Mouse (Mus musculus): ENCODE data around the gene Nfs1. TPM values are rescaled to one million over a fixed set of nuclear protein-coding genes. Genes with fewer than 3 reads are reported as not detected.
"Not testable (repeated sequence)": the region's sequence is repeated elsewhere in the genome, so short reads cannot be mapped to it uniquely, and the experiment has no call there.

Nfs1 gene
- total RNA-seq, 2 experiments from 2014 or later, result 25.4 to 26.6 TPM

DNA sequence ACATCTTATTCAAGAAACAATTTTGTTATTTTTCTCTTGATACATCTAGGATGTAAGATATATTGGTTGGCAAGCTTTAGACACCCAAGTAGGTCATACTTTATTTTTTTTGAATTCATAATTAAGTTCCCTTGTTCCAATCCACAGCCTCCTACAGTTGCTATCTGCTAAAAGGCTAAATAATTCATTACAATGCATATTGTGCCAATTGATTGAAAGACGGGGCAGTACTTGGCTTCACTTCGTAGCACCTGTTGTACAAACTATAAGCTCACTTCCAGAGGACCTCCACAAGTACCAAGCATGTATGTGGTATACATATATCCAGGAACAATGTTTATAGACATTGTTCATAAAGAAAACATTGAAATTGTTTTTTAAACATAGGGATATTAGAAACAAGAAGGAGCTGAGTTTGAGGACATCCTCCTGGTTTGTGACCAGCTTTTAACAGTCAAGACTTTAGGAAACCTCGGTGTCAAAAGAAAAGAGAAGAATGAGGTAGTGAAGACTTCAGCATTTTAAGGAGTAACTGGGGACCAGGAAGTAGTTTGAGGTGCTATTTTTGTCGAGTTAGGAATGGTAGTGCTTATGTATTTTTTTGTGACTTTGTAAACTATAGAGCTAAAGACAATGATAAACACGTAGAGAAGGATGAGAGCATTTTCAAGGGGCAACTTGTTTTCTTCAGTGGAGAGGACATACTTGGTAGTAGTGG is 2.4 kb upstream of the Nfs1 start:
- no peak for DNase-seq
- intact Hi-C loops (cut with DNase I), result no loop called here

DNA sequence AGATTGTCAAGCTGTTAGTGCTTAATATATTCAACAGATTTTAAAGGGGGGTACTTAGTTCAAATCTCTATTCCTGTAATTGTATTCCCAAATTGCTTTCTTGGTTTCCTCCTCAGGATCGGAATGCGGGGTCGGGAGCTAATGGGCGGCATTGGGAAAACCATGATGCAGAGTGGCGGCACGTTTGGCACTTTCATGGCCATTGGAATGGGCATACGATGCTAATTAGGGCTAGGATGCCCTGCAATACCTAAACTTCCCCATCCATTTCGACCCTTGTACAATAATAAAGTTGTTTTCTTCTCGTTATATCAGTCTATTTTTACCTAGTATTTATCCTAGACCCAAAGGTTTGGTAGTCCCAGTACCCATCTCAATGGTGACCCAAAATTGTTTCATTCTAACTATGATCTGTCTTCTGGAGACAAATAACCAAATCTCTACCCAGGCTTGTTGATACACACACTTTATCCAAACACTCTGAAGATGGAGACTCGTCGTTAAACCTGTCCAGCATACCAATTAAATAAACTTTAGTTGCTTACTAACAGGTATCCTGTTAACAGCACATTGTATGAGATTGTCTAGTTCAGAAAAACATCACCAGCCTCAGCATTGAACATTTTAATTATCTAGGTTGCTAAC is 1.6 kb upstream of the Nfs1 start:
- DNase-seq, result no peak
- intact Hi-C loops (cut with DNase I), result no loop called here

DNA sequence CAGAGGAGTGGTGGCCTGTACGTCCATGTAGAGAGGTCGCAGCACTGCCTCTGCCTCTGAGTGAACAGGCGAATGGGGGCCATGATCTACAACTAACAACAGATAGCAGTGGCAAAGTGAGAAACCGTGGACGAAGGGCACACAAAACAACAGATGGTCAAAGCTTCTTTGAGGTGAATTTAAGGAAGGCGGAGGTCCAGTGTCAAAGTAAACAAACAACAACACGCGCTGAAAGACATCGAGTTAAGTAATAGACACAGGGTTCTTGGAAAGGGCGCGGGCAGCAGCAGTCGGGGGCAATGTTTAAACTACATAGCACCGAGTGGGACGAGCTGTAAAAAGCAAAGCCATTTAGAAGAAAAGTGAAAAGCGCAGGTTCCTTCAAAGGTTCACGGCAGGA is 619 bp downstream of the Nfs1 start:
- intact Hi-C loops (cut with DNase I), result no loop called here
- no peak for DNase-seq

DNA sequence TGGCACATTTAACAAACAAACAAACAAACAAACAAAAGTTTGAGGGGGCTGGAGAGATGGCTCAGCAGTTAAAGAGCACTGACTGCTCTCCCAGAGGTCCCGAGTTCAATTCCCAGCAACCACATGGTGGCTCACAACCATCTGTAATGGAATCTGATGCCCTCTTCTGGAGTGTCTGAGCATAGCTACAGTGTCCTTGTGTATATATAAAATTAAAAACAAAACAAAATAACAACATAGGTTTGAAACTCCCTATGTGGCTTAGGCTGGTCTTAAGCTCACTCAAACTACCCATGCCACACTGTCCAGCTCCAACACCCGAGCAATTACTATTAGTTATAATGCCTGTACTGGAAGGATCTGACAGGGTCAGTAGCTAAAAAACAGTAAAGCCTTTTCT is 1.2 kb downstream of the Nfs1 start:
- DNase-seq, result no peak
- intact Hi-C loops (cut with DNase I), result no loop called here

DNA sequence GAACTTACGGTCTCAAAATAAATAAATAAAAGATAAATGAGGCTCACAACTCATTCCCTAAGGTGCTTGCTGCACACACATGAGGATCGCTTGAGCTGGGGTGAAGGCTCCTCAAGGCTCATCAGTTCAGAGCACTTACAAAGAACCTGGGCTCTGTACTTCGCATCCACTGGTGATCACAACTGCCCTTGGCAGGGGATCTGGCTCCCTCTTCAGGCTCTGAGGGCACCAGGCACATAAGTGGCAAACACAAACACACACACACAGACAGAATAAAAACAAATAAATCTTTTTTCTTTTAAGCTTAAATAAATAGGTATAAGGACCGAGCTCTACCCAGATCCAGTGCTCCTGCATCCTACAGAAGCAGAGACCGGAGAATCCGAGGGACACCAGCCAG is 8.3 kb downstream of the Nfs1 start:
- DNase-seq, result no peak
- intact Hi-C loops (cut with DNase I), result loop anchor here (10.0 kb wide), 1 partner anchor 171 kb away; no protein-coding TSS in a partner anchor

DNA sequence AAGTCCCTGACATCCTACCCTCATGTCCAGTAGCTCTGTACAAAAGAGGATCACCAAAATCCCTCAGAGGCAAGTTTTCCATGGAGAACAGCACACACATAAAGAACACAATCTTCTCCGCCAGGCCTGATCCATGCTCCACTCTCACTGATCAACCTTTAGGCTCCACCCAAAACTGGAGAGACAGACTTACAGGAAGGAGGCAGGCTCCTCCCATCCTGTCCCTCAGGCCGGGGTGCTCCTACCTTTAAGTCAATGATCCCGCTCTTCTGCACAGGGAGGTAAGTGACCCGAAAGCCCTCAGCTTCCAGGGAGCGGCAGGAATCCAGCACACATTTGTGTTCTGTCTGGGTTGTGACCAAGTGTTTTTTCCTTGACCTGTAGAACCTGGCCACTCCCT is 9.8 kb downstream of the Nfs1 start:
- intact Hi-C loops (cut with DNase I), result loop anchor here (10.0 kb wide), 1 partner anchor 169 kb away; no protein-coding TSS in a partner anchor
- no peak for DNase-seq

DNA sequence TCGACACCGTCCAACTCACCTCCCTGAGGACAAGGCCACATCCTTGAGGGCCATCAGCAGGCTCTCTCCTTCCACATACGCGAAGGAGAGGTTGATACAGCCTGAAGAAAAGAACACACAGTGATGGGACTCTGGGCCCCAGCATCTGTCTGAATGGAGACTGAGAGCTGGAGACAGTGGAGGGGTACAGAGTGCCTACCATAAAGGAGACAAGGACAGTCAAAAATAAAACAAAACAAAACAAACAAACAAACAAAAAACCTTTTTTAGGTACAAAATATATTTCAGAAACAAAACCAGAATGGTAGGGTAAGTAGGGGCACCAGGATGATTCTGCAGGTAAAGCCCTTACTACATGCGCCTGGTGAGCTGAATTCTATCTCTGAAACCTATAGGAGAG is 17.0 kb downstream of the Nfs1 start, which contains the start of gene Gm28036:
Gm28036 (minus strand) TSS at position 101 of the 400 bp plus-strand sequence.
- no peak for DNase-seq
- intact Hi-C loops (cut with DNase I), result no loop called here

DNA sequence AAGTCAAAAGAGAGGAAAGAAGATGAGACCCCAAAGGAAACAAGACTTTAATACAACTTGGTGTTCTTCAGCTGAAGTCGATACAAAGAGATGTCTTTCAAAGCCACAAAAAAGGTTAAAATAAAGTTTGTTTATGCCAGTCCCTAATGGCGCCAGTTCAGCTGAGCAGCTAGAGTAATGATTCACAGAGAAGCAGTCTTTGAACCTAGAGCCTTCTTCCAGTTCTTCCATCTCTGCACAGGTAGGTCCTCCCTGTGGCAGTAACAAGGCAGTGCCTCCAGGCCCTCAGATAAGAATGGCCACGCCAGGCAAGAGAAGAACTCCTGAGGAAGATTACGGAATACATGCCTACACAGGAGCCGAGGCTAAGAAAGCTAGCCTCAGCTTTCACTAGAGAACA is 20.3 kb downstream of the Nfs1 start:
- intact Hi-C loops (cut with DNase I), result no loop called here
- no peak for DNase-seq

DNA sequence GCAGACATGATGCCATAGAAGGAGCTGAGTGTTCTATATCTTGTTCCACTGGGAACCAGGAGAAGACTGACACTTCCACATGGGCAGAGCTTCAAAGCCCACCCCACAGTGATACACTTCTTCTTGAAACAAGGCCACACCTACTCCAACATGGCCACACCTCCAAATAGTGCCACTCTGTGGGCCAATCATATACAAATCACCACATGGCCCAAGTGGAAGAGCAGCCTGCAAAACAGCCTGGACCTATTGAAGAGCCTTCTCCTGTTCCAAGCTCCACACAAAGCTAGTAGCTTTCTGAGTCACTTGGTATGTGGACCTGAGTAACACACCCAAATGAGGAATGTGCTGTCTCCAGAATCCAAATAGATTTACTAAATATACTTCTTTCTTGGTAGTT is 24.4 kb downstream of the Nfs1 start:
- DNase-seq, result no peak
- intact Hi-C loops (cut with DNase I), result no loop called here

DNA sequence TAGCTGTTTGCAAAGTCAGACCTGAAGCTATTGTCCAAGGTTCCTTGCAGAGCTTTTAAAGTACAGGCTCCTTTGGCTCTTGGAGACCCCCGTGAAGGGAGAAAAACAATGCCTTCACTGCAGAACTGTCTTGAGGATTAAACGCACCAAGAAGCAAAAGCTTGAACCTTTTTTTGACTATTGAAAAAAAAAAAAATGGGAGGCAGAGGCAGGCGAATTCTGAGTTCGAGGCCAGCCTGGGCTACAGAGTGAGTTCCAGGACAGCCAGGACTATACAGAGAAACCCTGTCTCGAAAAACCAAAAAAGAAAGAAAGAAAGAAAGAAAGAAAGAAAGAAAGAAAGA is 31.9 kb downstream of the Nfs1 start:
- DNase-seq; intact Hi-C loops (cut with DNase I): not testable (repeated sequence)

DNA sequence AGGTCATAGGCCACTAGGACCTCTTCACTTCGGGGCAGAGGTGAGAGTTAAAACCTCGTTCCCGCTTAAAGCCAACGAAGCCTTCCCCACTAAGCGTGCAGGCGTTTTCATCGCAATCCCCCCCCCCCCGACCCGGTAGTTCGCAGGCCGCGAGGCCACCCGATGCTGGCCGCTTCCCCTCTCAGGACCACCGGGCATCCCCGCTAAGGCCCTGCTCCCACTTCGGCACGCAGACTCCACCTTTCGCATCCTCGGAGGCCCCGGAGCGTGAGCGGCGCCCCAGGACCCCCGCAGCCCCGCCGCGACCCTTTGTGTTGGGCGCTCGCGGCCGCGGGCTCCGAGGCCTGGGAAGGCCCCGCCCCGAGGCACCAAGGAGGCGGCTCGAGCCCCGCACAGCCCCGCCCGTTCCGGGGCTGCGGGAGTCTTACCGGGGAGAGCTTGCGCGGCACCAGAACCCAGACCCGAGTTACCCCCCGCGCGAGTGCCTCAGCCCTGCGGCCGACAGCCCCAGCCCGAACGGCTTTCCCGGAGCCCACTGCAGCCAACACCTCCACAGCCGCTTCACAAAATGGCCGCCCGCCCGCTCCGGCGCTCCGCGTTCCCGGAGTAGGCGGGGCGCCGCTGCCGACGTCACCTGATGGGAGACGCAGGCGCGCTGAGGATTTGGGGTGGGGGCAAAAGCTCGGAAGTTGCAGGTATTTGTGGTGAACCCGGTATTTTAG is 32.5 kb downstream of the Nfs1 start, which contains the start of the genes Cpne1 and Rbm12:
Cpne1 (minus strand) TSS at position 608 of the 722 bp plus-strand sequence.
Rbm12 (minus strand) TSS at position 621 of the 722 bp plus-strand sequence.
- intact Hi-C loops (cut with DNase I), result no loop called here
- peak; percentile 95 for DNase-seq

DNA sequence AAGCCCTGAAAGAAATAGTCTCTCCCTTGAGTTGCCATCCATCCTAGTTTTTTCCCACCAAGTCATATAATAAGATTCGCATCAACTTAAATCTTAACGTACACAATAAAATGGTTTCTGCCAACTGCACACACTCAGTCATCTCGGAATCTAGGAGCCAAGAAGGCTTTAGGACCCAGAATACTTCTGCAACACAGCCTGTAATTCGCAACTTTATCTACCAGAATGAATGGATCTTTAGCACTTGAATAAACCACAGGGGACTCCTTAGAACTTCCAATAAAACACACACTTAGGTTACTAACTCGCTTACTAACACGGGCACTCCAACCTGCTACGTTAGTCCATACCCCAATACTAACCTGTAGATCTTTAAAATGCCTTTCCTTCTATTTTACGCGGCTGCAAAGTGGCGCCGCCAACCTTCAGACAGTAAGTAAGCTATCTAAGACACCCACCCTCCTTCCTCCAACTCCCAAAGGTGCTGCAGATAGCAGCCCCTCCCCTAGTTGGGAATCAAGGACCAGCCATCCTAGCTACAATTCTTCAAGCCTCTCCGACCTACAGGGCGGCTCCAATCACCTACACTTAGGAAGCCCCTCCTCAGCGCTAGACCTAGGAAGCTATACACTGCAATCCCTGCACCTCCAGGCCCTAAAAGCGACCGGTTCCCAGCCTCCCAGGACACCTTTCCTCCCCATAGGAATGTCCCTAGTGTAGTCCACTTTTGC is 33.2 kb downstream of the Nfs1 start:
- intact Hi-C loops (cut with DNase I), result no loop called here
- no peak for DNase-seq

DNA sequence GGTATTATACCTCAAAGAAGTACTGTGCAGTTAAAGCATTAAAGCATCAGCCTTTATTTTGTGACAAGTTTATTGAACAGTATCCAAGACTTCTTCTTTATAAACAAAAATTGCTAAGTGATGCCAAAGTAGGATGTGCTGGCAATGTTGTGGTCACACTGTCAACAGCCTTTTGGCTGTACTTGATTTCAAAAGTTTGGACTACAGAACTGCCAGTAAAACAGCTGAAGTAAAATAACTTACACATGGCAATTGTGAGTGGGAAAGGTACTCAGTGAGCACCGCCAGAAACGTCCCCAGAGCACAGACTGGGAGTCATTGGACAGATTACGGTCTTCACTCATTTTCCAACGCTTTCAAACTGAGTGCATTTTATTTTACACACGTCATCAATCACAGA is 52.1 kb downstream of the Nfs1 start:
- DNase-seq, result no peak
- intact Hi-C loops (cut with DNase I), result no loop called here

DNA sequence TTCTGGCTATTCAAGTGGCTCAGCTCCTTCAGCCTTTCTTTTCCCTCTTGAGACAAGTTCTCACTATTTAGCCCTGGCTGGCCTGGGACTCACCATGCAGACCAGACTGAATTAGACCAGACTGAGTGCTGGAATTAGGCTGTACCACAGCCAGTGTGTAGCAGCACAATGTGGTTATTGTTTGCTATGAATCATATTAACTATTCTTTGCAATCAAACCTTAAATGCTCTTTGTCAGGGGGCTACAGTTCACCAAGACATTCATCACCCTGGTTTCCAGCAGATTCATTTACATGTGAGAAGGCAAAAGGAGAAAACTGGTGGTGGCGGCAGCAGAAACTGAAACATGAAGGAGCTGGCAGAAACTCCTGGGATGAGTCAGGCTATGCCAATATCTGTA is 54.2 kb downstream of the Nfs1 start:
- DNase-seq, result no peak
- intact Hi-C loops (cut with DNase I), result no loop called here

DNA sequence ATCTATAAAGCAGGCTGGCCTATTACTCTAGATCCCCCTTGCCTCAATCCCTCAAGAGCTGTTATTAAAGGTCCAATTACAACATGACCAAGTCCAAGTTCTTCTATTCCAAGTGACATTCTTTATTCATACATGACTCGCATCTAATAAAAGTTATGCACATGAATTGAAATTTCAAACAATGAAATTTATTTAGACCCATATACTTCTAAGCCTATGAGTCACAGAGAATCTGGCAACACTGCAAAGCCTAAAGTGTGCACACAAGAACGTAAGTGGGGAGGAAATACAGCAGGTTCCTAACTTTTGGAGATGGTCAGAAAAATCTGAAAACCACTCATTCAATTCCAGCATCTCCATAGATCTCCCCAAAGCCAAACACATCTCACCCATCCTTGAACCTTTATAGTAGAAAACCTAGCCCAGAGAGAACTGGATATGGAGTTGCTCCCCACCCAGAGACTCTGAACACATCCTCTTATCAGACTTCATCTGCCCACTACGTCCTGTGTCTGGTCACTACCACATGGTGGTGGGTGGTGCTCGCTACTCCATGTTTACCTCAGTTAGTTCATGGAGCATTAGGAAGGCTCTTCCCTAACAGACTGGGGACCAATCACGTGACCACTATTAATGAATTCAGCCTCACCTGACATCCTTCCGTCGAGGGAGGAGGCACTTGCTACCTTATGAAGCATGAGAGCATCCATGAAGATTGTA is 56.4 kb downstream of the Nfs1 start:
- intact Hi-C loops (cut with DNase I), result no loop called here
- no peak for DNase-seq

DNA sequence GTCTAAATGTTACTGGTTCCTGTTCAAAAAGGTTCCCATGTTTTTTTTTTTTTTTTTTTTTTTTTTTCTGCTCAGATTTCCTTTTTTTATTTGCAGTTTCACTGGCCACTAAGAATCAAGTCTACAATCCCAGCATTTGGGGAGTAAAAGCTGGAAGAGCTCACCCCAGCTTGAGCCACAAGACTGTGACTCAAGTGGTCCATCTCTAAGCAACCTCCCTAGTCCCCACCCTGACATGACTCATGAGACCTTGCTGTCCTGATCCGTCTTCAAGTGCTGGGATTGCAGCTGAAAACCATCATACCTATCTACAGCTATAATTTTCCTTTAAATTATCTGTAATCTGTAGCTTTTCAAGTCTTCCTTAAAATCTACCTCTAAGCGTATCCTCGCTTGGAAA is 59.4 kb downstream of the Nfs1 start:
- DNase-seq, result no peak
- intact Hi-C loops (cut with DNase I), result no loop called here

DNA sequence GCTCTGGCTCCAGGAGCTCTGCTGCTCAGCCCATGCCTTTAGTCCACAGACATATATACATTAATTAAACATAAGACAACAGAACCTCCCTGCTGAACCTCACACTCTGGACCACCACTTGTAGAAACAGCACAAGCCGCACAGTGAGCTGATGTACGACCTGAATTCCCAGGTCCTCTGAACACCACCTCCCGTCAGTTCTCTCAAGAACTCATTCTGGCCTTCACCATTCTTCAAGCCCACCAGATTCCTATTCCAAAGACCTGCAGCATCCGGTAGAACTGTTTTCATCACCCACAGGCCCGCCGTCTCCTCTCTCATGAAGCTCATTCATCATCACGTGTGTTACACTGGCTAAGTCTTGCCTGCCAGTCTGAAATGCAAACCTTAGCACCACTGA is 63.6 kb downstream of the Nfs1 start:
- DNase-seq, result no peak
- intact Hi-C loops (cut with DNase I), result no loop called here

DNA sequence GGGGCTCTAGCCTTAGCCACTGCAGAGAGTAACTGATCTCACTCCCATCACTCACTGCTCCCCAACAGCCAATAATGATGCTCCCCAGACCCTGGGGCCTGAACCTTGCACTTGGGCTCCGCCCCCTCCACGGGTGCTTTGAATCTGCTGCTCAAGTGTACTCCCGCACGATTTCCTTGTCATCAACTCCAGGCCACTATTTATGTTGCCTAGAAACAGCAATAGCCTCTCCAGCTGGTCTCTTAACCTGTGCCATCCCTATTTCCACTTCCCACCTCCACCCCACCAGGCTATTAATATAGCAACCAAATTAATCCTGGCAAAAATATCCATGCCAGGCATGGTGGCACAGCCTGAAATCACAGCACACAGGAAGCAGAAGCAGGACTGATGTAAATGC is 64.3 kb downstream of the Nfs1 start:
- DNase-seq, result no peak
- intact Hi-C loops (cut with DNase I), result no loop called here

DNA sequence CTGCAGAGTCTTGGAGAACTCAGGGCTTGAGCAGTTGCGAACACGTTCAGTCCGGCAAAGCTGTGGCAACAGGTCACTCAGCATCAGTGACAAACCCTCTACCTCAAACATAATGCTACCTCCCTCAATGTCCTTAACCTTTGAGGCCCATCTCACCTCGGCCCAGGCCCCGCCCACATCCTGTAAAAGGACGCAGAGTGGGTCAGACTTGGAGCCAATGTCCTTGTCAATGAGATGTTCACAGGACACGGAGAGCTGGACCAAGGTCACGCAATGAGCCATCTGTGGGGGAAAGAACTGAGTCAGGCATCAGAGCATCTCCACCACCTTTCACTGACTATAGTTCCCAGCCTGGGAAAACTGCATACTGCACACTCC is 64.8 kb downstream of the Nfs1 start:
- no peak for DNase-seq
- intact Hi-C loops (cut with DNase I), result no loop called here

DNA sequence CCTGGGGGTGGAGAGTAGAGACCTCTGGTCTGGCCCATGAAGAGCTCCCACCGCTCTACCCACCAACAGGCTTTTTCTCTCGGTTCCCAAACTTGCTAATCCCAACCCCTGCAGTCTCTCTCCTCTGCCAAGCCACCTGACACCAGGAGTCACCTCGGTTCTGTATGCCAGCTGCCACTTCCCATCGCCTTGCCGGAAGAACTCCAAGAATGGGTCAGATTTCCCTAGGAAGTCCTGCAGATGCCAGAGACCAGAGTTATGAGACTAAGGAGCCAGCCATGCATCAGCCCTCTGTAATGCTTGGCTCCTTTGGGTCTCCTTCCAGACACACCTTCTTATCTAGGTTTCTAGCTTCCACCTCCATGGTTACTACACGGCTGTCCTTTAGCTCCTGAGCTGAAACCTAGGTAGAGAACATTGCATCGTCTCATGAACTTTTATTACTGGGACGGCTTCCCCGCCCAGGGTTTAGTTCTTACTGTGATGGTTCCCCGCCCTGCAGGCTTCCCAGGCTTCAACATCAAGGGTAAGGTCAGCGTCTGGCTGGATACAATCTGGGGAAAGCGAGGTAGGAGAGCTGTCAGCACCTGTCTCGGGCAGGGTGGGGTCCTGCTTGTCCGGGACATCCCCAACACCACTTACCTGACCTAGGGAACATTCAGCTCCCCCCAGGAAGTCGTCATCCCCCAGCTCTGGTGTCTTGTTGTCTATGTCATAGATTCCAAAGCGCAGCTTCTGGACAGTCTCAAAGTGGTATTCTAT is 65.4 kb downstream of the Nfs1 start:
- no peak for DNase-seq
- intact Hi-C loops (cut with DNase I), result no loop called here
